Mouse (Mus musculus) ES-Bruce4 (cell line): ENCODE measurements around the gene Cdc26.

ENCODE experiments used
- CTCF ChIP-seq: IDR thresholded peaks from one replicate; pipeline ENCODE4 v1.8.1; 2011; ENCODE audit warnings: low read depth, low read length
- EP300 ChIP-seq: IDR thresholded peaks from 2 replicates; pipeline ENCODE4 v1.6.1; 2011; ENCODE audit warnings: low read depth, low read length; ENCODE audit not compliant: insufficient read depth
- POLR2A ChIP-seq: IDR thresholded peaks from one replicate; pipeline ENCODE4 v1.8.1; 2011; ENCODE audit warnings: low read length; ENCODE audit not compliant: insufficient read depth

DNA sequence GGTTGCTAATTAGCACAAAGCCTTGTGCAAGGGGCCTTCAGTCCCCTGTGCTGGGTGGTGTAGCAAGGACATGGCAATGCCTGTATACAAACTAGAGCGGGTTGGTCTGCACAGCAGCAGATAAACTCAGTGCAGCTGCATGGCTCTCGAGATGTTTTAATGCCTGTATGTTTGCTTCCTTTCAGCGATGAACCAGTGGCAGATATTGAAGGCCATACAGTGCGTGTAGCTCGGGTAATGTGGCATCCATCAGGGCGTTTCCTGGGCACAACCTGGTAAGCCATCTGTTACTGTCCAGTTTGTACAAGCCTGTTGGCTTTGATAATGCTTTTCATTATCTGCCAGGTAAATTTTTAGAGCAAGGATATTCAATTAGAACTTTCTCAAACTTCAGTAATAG lies 10.6 kb upstream of the Cdc26 start:
- TF ChIP-seq CTCF (no peak), POLR2A (no peak), EP300 (no peak)
